Mouse (Mus musculus): ENCODE data around the gene Mrps18a.

Mrps18a gene

DNA sequence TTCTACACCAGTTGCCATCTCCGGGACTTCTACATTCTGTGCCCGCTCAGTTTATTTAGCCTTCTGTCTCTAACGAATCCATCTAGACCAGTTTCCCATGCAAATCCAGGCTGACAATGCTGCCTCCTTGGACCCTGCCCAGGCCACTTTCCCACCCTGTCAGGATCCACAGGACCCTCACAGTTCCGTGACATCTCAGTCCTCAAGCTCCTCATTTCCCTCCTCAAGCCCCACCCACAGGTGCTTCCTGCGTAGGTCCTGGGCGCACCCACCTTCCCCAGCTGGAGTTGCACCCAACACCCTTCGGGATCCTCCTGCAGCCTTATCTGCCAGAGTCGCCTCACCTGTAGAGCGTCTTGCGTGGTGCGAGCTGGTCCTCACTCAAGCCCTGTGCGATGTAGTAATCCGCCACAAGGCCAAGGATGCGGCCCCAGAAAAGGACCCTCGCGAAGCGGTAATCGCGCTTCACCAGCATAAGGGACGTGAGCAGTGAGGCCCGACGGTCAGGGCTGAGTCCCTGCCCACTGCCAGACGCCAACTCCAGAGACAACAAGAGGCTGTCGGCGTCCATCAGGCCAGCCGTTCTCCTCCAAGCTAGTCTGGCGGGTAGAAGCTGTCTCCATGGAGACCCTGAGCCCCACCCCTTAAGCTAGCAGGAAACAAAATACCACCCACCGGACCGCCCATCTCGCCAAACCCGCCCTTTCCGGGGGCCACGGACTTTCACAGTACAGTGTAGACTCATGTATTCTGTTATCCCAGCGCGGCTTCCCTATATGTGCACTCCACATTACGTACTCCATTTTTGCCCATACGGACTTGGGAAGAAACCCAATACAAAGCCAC is 33.0 kb downstream of the Mrps18a start, which contains the start of gene Rsph9:
Gene Rsph9, minus strand, starts transcription at position 639 of the 846 bp plus-strand sequence.
- DNase-seq (ENCODE audit: low spot score) = peak; percentile 92

DNA sequence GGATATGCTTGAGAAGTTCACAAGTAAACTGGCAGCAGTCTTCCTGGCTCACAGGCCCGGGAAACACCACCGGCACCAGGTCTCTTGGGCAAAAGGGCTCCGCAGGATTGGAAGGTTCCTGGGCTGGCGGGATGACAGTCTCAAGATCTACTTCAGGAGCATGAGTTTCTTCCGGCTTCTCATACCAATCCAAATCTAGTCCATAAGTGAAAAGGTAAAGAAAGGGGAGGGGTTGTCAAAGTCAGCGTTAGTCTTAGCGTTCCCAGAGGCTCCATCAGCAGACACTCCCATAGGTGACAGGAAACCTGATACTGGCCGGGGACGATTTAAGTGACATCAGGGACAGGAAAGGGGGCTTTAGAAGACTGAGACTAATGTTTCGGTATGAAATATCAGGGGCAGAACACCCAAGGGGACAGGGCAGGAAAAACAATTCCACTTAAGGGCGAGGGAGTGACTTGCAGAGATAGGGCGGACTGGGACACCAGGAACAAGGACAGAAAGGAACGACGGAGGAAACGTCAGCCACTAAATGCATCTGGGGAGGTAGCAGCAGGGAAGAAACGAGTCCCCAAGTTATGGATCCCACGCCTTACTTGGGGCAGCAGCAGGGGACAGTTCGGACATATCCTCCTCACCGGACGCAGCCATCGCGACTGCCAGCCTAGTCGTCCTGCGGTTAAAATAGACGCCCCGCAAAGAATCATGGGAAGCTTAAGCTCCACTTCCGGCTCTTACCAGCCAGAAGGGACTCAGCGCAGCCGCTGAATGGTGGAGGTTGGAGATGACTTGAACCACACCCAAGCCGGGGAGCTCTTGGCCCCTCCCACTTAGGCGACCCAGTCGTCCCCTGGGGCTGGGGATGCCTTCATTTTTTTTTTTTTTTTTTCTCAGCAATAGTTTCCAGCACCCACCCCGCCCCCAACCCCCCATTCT is 42.3 kb downstream of the Mrps18a start, which contains the start of gene Mad2l1bp:
Gene Mad2l1bp, minus strand, starts transcription at position 707 of the 936 bp plus-strand sequence.
- peak; percentile 96 for DNase-seq (ENCODE audit: low spot score)

DNA sequence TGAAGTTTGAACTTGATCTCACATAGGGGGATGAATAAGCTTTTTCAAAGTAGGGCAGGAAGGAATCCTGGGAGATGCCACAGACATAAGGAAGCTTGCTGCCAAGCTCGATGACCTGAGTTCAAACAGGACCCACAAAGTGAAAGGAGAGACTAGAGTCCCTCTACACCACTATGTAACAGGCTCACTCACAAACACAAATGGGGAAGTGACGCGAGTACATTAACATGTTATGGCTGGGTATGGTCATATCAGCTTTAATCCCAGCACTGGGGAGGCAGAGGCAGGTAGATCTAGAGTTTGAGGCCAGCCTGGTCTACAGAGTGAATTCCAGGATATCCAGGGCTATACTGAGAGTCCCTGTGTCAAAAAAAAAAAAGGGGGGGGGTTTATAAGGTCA is 43.5 kb downstream of the Mrps18a start:
- no peak for DNase-seq (ENCODE audit: low spot score)

DNA sequence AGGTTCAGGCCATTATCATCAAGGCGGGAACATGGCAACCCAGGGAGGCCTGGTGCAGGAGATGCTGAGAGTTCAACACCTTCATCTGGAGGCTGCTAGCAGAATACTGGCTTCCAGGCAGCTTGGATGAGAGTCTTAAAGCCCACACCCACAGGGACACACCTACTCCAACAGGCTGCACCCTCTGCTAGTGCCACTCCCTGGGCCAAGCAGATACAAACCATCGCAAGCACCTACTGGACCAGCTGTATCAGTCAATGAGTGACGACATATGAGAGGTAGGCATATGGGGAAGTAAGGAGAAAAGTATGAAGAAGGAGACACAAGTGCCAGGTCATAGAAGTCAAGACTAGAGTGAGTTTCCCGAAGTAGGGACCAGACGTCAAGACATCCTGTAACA is 45.9 kb downstream of the Mrps18a start:
- DNase-seq (ENCODE audit: low spot score) = no peak

GRCm38 (mm10) chr17:46157131-46157530 is 46.3 kb downstream of the Mrps18a start:
- no peak for DNase-seq (ENCODE audit: low spot score)

DNA sequence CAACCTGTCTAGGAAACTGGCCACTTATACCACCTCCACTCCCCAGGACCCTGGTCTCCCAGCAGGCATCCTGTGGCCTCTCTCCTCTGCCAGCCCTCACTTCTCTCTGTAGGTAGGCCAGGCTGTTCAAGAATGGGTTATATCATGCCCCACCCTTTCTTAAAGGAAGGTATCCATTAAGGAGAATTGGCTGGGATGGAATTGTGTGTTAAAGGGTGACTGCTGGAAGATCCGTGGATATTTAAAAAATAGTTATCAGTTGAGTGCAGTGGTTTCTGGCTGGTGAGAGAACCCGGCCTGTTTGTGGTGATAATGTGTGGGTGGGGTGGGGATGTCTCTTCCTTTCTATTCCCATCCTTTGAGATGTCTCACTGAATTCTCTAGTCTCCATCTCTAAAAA is 48.5 kb downstream of the Mrps18a start:
- DNase-seq (ENCODE audit: low spot score) = no peak

GRCm38 (mm10) chr17:46160090-46160662 is 49.4 kb downstream of the Mrps18a start:
- DNase-seq (ENCODE audit: low spot score) = peak; percentile 96

- peak; percentile 99 for DNase-seq (ENCODE audit: low spot score)
These were observed 49.9 kb downstream of the Mrps18a start, which contains the start of gene Gtpbp2 for GRCm38 (mm10) chr17:46160686-46161085. Gene Gtpbp2, plus strand, starts transcription at chr17:46161032.

- no peak for DNase-seq (ENCODE audit: low spot score)
These were observed 50.4 kb downstream of the Mrps18a start for GRCm38 (mm10) chr17:46161179-46161578.

GRCm38 (mm10) chr17:46161710-46162109 is 50.9 kb downstream of the Mrps18a start:
- DNase-seq (ENCODE audit: low spot score) = no peak

DNA sequence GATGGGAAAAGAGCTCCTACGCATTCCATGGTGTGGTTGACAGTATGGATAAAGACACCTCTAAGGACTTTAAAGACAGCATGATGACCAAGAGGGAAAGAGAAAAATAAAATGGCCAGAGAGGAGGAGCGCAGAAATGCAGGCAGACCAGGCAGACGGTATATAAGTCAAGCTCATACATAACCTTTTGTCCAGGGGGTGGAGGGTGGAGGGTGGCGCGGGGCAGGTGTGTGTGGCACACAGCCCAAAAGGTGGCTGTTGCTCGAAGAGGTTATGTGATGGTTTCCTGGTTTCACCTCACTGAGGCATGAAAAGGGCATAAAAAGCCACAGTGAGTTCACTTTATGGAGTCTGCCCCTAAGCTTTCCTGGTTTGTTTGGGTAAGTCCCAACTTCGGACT is 51.8 kb downstream of the Mrps18a start:
- no peak for DNase-seq (ENCODE audit: low spot score)

DNA sequence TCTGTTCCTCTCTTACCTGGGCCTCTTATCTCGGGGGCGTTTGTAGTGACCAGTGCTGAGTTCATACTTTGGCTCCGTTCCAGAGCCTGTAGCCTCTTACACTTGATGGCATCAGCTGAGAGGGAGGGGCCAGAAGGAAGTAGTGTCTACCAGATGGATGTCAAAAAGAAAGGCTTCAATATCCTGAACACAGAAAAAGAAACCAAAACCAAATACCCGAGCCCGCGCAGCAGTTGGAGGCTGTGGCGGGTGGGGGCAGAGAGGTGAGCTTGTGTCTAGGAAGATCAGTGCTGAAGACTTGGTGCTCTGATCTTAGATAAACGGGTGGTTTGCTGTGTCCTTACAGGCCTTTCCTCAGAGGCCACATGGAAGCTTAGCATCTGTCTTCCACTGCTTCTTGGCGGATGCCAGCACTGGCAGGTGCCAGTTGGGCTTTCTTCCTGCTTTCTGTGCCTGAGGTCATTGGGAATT is 52.2 kb downstream of the Mrps18a start:
- peak; percentile 81 for DNase-seq (ENCODE audit: low spot score)

DNA sequence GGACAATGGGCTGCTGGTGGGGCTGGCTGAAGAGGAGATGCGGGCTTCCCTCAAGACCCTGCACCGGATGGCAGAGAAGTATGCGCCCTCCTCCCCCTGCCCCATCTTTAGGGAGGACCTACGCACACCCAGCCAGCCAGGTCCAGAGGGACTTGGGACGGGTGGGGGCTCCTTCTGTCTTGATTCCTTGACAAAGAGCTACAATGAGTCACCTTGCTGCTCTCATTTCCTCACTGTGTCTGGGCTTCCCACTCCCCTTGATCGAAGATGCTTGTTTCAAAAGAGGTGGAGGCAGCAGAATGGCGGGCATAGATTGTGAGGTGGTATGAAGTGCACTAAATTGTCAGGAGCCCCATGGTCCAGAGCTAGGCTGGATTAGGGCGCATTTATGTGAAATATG is 53.5 kb downstream of the Mrps18a start:
- DNase-seq (ENCODE audit: low spot score) = no peak

DNA sequence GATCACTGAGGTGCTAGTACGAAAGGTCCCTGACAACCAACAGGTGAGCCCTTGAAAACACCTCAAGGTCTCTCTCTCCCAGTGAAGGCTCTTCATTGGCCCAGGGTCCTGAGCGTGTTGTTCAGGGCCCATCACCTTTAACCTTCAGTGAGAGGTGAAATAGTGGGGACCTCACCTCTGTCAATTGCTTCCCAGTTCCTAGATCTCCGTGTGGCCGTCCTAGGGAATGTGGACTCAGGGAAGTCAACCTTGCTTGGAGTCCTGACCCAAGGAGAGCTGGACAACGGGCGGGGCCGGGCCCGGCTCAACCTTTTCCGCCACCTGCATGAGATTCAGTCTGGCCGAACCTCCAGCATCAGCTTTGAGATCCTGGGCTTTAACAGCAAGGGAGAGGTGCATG is 54.0 kb downstream of the Mrps18a start:
- DNase-seq (ENCODE audit: low spot score) = no peak

DNA sequence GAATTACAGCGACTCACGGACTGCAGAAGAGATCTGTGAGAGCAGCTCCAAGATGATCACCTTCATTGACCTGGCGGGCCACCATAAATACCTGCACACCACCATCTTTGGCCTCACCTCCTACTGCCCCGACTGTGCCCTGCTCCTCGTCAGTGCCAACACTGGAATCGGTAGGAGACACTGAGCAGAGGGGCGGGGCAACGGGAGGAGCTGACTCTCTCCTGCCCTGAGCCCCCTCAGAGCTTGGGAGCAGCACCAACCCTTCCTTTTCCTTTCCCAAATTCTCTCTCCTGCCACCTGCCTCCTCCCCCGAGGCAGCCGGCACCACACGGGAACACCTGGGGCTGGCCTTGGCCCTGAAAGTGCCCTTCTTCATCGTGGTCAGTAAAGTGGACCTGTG is 54.7 kb downstream of the Mrps18a start:
- no peak for DNase-seq (ENCODE audit: low spot score)

GRCm38 (mm10) chr17:46166270-46166669 is 55.5 kb downstream of the Mrps18a start:
- no peak for DNase-seq (ENCODE audit: low spot score)

DNA sequence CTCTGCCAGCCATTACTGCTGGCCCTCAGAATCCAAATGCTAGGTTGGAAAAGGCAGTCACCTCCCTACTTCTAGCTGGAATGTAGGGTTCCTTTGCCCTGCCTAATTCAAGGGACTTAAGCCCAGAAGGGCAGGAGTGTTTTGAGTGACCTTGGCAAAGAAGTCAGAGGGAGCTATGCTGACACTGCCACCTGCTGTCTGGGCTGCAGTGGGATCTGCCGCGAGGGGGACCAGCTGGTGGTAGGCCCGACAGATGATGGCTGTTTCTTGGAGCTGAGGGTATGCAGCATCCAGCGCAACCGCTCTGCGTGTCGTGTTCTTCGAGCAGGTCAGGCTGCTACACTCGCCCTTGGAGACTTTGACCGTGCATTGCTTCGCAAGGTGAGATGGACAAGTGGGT is 56.2 kb downstream of the Mrps18a start:
- DNase-seq (ENCODE audit: low spot score) = no peak

DNA sequence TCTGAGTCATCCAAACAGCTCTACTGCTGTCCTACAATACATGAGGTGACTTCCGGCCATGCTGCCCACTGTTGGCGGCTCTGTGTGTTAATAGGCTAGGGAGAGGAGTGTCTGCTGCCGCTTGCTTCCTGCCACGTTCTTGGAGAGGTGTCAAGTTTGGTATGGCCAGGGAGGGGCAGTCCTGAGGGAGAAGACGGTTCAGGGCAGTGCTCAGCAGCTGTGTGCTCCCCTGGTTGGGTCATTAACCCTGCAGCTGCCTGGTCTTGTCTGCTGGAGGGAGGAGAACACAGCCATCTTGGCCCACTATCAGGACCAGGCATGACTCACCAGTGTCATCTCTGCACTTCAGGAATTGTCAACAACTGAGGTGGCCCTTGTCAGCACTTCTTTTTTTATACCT is 57.5 kb downstream of the Mrps18a start:
- no peak for DNase-seq (ENCODE audit: low spot score)

- DNase-seq (ENCODE audit: low spot score) = no peak
These were observed 58.0 kb downstream of the Mrps18a start for GRCm38 (mm10) chr17:46168768-46169167.

GRCm38 (mm10) chr17:46170538-46170937 is 59.8 kb downstream of the Mrps18a start:
- DNase-seq (ENCODE audit: low spot score) = peak; percentile 49

All from lung, postnatal 25 days (tissue).